Mouse (Mus musculus) macrophage (primary cell): Measurements from ENCODE around the gene Ovol1. TPM values are rescaled to one million over a fixed set of nuclear protein-coding genes. Genes with fewer than 3 reads are reported as not detected.
A peak's percentile ranks its signal among the peaks of the same experiment; 100 is the strongest.

ENCODE experiments used
- H3K27ac ChIP-seq: fragments of 350-480 bp; formaldehyde crosslinking; 2 replicates; pipeline ENCODE4 v1.9.0; 2021
- H3K36me3 ChIP-seq: fragments of 350-480 bp; formaldehyde crosslinking; 2 replicates; pipeline ENCODE4 v1.9.0; 2021; ENCODE audit errors: inconsistent target
- H3K4me3 ChIP-seq: fragments of 350-480 bp; formaldehyde crosslinking; 2 replicates; pipeline ENCODE4 v1.9.0; 2021; ENCODE audit errors: inconsistent target
- H3K79me2 ChIP-seq: fragments of 350-480 bp; formaldehyde crosslinking; 2 replicates; pipeline ENCODE4 v1.9.0; 2021; ENCODE audit errors: inconsistent target
- WGBS: methylation state at CpG from one replicate; pipeline ENCODE4 v1.1.7; 2026; ENCODE audit warnings: inconsistent platforms; ENCODE audit not compliant: missing documents; 5-methylcytosine and 5-hydroxymethylcytosine counted together
- polyA plus RNA-seq: library from polyadenylated mRNA; stranded (reverse); fragments of 250-400 nt; gene quantifications from 3 replicates; pipeline ENCODE4 v1.2.4, GENCODE M21; 2018; ENCODE audit warnings: inconsistent platforms

Gene Ovol1
- polyA plus RNA-seq, 1 experiment from 2014 or later, result 0.11 TPM

- Histone ChIP-seq H3K36me3 (no peaks in the 10 kb centered on the region), H3K79me2 (no peaks in the 10 kb centered on the region), H3K4me3 (no peak overlapping the region), H3K27ac (no peak overlapping the region)
- 47% methylated on average over 10 of the region's 10 CpGs for WGBS
Measured at GRCm38 (mm10) chr19:5561252-5561790, 875 bp upstream of the Ovol1 start.

GRCm38 (mm10) chr19:5559631-5560456, 602 bp downstream of the Ovol1 start:
- WGBS, result 3% methylated on average over 69 of the region's 69 CpGs
- no peaks in the 10 kb centered on the region for H3K36me3 ChIP-seq

GRCm38 (mm10) chr19:5559229-5559628, 1.2 kb downstream of the Ovol1 start:
- H3K79me2 ChIP-seq, result no peaks in the 10 kb centered on the region
- H3K36me3 ChIP-seq, result no peaks in the 10 kb centered on the region
- no peak overlapping the region for H3K4me3 ChIP-seq
- 63% methylated on average over 7 of the region's 8 CpGs for WGBS
- no peak overlapping the region for H3K27ac ChIP-seq

More at GRCm38 (mm10) chr19:5559631-5560456, 602 bp downstream of the Ovol1 start:
- H3K79me2 ChIP-seq, result no peaks in the 10 kb centered on the region
- H3K4me3 ChIP-seq, result no peak overlapping the region
- H3K27ac ChIP-seq, result no peak overlapping the region

GRCm38 (mm10) chr19:5558770-5559169, 1.7 kb downstream of the Ovol1 start:
- Histone ChIP-seq H3K27ac (no peak overlapping the region), H3K79me2 (no peaks in the 10 kb centered on the region), H3K4me3 (no peak overlapping the region), H3K36me3 (no peaks in the 10 kb centered on the region)
- WGBS, result 74% methylated on average over 8 of the region's 8 CpGs

GRCm38 (mm10) chr19:5558169-5558568, 2.3 kb downstream of the Ovol1 start:
- H3K27ac ChIP-seq, result no peak overlapping the region
- no peaks in the 10 kb centered on the region for H3K36me3 ChIP-seq
- H3K4me3 ChIP-seq, result no peak overlapping the region
- no peaks in the 10 kb centered on the region for H3K79me2 ChIP-seq
- 76% methylated on average over 7 of the region's 7 CpGs for WGBS

GRCm38 (mm10) chr19:5554212-5554611, 6.2 kb downstream of the Ovol1 start:
- H3K36me3 ChIP-seq, result peaks cover 13% of the 10 kb centered on the region
- no peaks in the 10 kb centered on the region for H3K79me2 ChIP-seq
- no peak overlapping the region for H3K4me3 ChIP-seq
- 97% methylated on average over 13 of the region's 14 CpGs for WGBS
- no peak overlapping the region for H3K27ac ChIP-seq

- WGBS, result 95% methylated on average over 7 of the region's 8 CpGs
- peaks cover 13% of the 10 kb centered on the region for H3K36me3 ChIP-seq
- no peak overlapping the region for H3K4me3 ChIP-seq
- no peaks in the 10 kb centered on the region for H3K79me2 ChIP-seq
- no peak overlapping the region for H3K27ac ChIP-seq
Measured at GRCm38 (mm10) chr19:5553802-5554201, 6.6 kb downstream of the Ovol1 start.

GRCm38 (mm10) chr19:5547471-5548056, 12.9 kb downstream of the Ovol1 start:
- WGBS, result 84% methylated on average over 4 of the region's 4 CpGs
- no peak overlapping the region for H3K27ac ChIP-seq
- no peaks in the 10 kb centered on the region for H3K79me2 ChIP-seq
- peaks cover 13% of the 10 kb centered on the region for H3K36me3 ChIP-seq
- no peak overlapping the region for H3K4me3 ChIP-seq

- Histone ChIP-seq H3K27ac (no peak overlapping the region), H3K4me3 (no peak overlapping the region), H3K36me3 (no peaks in the 10 kb centered on the region), H3K79me2 (no peaks in the 10 kb centered on the region)
- WGBS, result 94% methylated on average over 8 of the region's 11 CpGs
Measured at GRCm38 (mm10) chr19:5544031-5544430, 16.4 kb downstream of the Ovol1 start.

- Histone ChIP-seq H3K4me3 (no peak overlapping the region), H3K36me3 (no peaks in the 10 kb centered on the region), H3K79me2 (no peaks in the 10 kb centered on the region), H3K27ac (no peak overlapping the region)
- WGBS, result 80% methylated on average over 9 of the region's 9 CpGs
Measured at GRCm38 (mm10) chr19:5543362-5543761, 17.1 kb downstream of the Ovol1 start.

GRCm38 (mm10) chr19:5538786-5539185, 21.7 kb downstream of the Ovol1 start:
- Histone ChIP-seq H3K79me2 (no peaks in the 10 kb centered on the region), H3K4me3 (no peak overlapping the region), H3K36me3 (no peaks in the 10 kb centered on the region), H3K27ac (no peak overlapping the region)
- 95% methylated on average over 8 of the region's 8 CpGs for WGBS

- H3K36me3 ChIP-seq, result no peaks in the 10 kb centered on the region
- no peak overlapping the region for H3K4me3 ChIP-seq
- WGBS, result 61% methylated on average over 8 of the region's 8 CpGs
- no peak overlapping the region for H3K27ac ChIP-seq
- H3K79me2 ChIP-seq, result no peaks in the 10 kb centered on the region
Measured at GRCm38 (mm10) chr19:5532520-5532919, 27.9 kb downstream of the Ovol1 start.

- no peak overlapping the region for H3K27ac ChIP-seq
- no peaks in the 10 kb centered on the region for H3K79me2 ChIP-seq
- 90% methylated on average over 7 of the region's 7 CpGs for WGBS
- no peaks in the 10 kb centered on the region for H3K36me3 ChIP-seq
- H3K4me3 ChIP-seq, result no peak overlapping the region
Measured at GRCm38 (mm10) chr19:5530138-5530524, 30.3 kb downstream of the Ovol1 start.

GRCm38 (mm10) chr19:5529325-5530137, 30.9 kb downstream of the Ovol1 start:
- H3K4me3 ChIP-seq, result peak overlapping the region; percentile 8; the same call in 1 of the 2 replicates
- 16% methylated on average over 19 of the region's 20 CpGs for WGBS
- no peaks in the 10 kb centered on the region for H3K36me3 ChIP-seq
- H3K79me2 ChIP-seq, result no peaks in the 10 kb centered on the region
- H3K27ac ChIP-seq, result no peak overlapping the region
